Mouse (Mus musculus): ENCODE measurements at regions not wholly inside any gene's neighbourhood (a gene's known extent, or its start where the extent isn't known, plus 50 kb on each side); places are given as distances from the start of the nearest gene placed in this dataset.

DNA sequence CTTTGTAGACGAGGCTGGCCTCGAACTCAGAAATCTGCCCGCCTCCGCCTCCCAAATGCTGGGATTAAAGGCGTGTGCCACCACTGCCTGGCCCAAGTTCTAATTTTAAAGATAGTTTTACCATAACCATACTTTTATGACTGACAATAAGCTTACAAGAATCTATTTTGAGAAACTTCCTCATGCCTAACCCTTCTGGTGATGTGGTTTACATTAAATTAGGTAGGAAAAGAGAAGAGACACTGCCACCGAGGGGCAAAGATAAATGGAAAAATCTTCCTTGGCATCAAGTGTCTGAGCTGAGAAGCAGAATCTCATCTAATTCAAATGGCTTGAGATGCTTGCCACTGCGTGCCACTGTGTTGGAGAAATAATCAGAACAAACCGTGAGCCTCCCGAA lies 56.3 kb upstream of the Cul3 start:
- peak; percentile 52 for ATAC-seq (replicated peaks; ENCODE audit: poor library complexity)

DNA sequence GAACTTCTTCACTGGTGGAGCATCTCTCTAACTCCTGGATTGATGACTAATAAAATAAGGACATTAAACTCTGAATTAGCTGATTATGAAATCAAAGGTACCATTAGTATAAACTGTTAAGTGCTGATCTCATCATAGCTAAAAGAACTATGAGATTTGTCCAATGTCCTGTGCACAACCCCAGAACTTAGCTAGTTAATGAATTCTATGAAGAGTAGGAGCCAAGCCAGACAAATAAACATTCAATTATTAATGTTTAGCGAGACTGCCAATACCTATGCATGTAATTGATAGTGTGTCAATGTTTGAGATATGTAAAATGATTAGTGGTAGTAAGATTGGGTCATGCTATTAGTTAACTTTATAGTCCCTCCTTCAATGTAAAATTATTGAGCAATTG lies 51.1 kb upstream of the Cul3 start:
- ATAC-seq (replicated peaks; ENCODE audit: poor library complexity) = no peak

DNA sequence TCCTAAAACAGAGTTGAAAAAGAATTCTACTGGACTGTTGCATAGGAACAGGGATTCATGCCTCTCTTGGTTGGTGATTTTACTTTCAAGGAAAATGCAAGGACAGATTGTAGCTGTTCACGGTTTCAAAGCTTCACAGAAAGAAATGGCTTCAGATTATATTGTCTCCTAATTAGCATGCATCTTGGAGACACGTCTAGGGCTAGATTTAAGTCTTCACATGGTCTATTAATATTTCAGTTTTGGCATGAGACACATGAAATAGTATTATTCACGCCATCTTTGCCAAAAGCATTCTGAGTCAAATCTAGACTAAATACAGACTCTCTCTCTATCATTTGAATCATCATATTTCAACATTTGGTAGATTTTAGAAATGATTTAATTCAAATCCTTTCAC lies 50.1 kb upstream of the Cul3 start:
- ATAC-seq (replicated peaks; ENCODE audit: poor library complexity) = no peak

Measured in megakaryocyte progenitor cell, adult 5-6 weeks (primary cell).